ENCODE assay signal across 16 mouse cellular contexts in genomic region chr12:3787041-3787440, GRCm38 (mm10). TPM values are rescaled to one million over a fixed set of nuclear protein-coding genes. Genes with fewer than 3 reads are reported as not detected.
DNase-seq lines count a peak whose midpoint lies in the region; ATAC-seq and TF ChIP-seq lines count a peak whose summit lies in the region.
"Had no signal": no experiment of that assay in that cellular context is flagged by ENCODE, and none has a peak within 500 bp of the region (broad histone marks: within the 10 kb centered on the region; RNA-seq: fewer than 3 reads in every experiment).

No protein-coding gene starts in this region.

- peaks cover 4% of the 10 kb centered on the region; the same call in 1 of the 2 replicates for H3K4me1 ChIP-seq in kidney, adult 2 months (ENCODE audit: control insufficient read depth, insufficient read depth, low read length)
- peaks cover 71% of the 10 kb centered on the region for H3K4me1 ChIP-seq in stomach, embryonic 14.5 days (ENCODE audit: control insufficient read depth, insufficient read depth, low read length)
- peaks cover 10% of the 10 kb centered on the region for H3K4me1 ChIP-seq in stomach, postnatal 0 days (replicated peaks; ENCODE audit: control insufficient read depth, insufficient read depth)
- peaks cover 56% of the 10 kb centered on the region for H3K4me1 ChIP-seq in limb, embryonic 15.5 days

- no peak overlapping the region for H3K9ac ChIP-seq in stomach, embryonic 14.5 days (replicated peaks; ENCODE audit: low read depth, low read length)
- no peak overlapping the region for H3K9ac ChIP-seq in stomach, postnatal 0 days (ENCODE audit: low read length)
- no peak overlapping the region for H3K9ac ChIP-seq in limb, embryonic 15.5 days
- H3K9ac ChIP-seq: hindbrain, embryonic 12.5 days; liver, embryonic 14.5 days had no signal

- ATAC-seq in stomach, embryonic 14.5 days (ENCODE audit: insufficient number of reproducible peaks, insufficient read depth, low FRiP score, low read depth): no peak
- no peak for ATAC-seq in stomach, postnatal 0 days (ENCODE audit: low FRiP score, low TSS enrichment)
- no peak for ATAC-seq in limb, embryonic 15.5 days (ENCODE audit: insufficient number of reproducible peaks, low FRiP score, low TSS enrichment, low read depth)
- no peak for ATAC-seq in megakaryocyte progenitor cell, adult 5-6 weeks (replicated peaks; ENCODE audit: poor library complexity)
- ATAC-seq: forebrain, embryonic 16.5 days had no signal

- H3K4me2 ChIP-seq in stomach, embryonic 14.5 days (replicated peaks; ENCODE audit: low read depth, low read length): no peak overlapping the region
- no peak overlapping the region for H3K4me2 ChIP-seq in stomach, postnatal 0 days (replicated peaks; ENCODE audit: low read depth)
- no peak overlapping the region for H3K4me2 ChIP-seq in limb, embryonic 15.5 days
- H3K4me2 ChIP-seq: hindbrain, embryonic 12.5 days had no signal

- TF ChIP-seq POLR2A in kidney, adult 2 months (IDR thresholded peaks at IDR 0.05; ENCODE audit: low read depth, low read length): no peak

- TF ChIP-seq CTCF in kidney, adult 2 months (conservative IDR thresholded peaks at IDR 0.05; ENCODE audit: insufficient read depth, insufficient read length, low read depth, low read length): no peak
- no peak for TF ChIP-seq CTCF in stomach, postnatal 0 days (IDR thresholded peaks at IDR 0.05; ENCODE audit: low read depth)

- H3K9me3 ChIP-seq in stomach, embryonic 14.5 days (ENCODE audit: control insufficient read depth, low read depth, low read length): no peaks in the 10 kb centered on the region
- H3K9me3 ChIP-seq in stomach, postnatal 0 days (ENCODE audit: control insufficient read depth, low read length): no peaks in the 10 kb centered on the region
- H3K9me3 ChIP-seq in limb, embryonic 15.5 days: no peaks in the 10 kb centered on the region
- H3K9me3 ChIP-seq: hindbrain, embryonic 12.5 days had no signal

- no peaks in the 10 kb centered on the region for H3K27me3 ChIP-seq in kidney, adult 2 months (replicated peaks; ENCODE audit: control insufficient read depth, insufficient read depth, low read length)
- no peaks in the 10 kb centered on the region for H3K27me3 ChIP-seq in stomach, embryonic 14.5 days (ENCODE audit: control insufficient read depth, insufficient read depth, low read length)
- H3K27me3 ChIP-seq in stomach, postnatal 0 days (ENCODE audit: control insufficient read depth, insufficient read depth, low read length): no peaks in the 10 kb centered on the region
- no peaks in the 10 kb centered on the region for H3K27me3 ChIP-seq in limb, embryonic 15.5 days
- H3K27me3 ChIP-seq: hindbrain, embryonic 12.5 days had no signal

- TF ChIP-seq EP300 in stomach, postnatal 0 days (optimal IDR thresholded peaks at IDR 0.05): no peak

- WGBS in kidney, adult 2 months: 61% methylated on average over 3 of the region's 3 CpGs
- 36% methylated on average over 3 of the region's 3 CpGs for WGBS in stomach, embryonic 14.5 days
- WGBS in stomach, postnatal 0 days: 17% methylated on average over 3 of the region's 3 CpGs
- WGBS in limb, embryonic 15.5 days: 28% methylated on average over 3 of the region's 3 CpGs

- H3K27ac ChIP-seq in kidney, adult 2 months (ENCODE audit: insufficient read depth, low read depth, low read length): no peak overlapping the region
- H3K27ac ChIP-seq in stomach, embryonic 14.5 days (ENCODE audit: low read length): peak overlapping the region; percentile 48
- no peak overlapping the region for H3K27ac ChIP-seq in stomach, postnatal 0 days (replicated peaks)
- 0 out of 2 replicates have a peak overlapping the region, but pooled peaks have one; percentile 67 for H3K27ac ChIP-seq in limb, embryonic 15.5 days
- H3K27ac ChIP-seq: hindbrain, embryonic 12.5 days; liver, embryonic 14.5 days; macrophage had no signal

- H3K4me3 ChIP-seq in kidney, adult 2 months (ENCODE audit: insufficient read depth, low read depth, low read length): no peak overlapping the region
- H3K4me3 ChIP-seq in stomach, embryonic 14.5 days (ENCODE audit: low read depth, low read length): no peak overlapping the region
- H3K4me3 ChIP-seq in stomach, postnatal 0 days (ENCODE audit: low read depth, low read length): no peak overlapping the region
- H3K4me3 ChIP-seq in limb, embryonic 15.5 days: no peak overlapping the region
- H3K4me3 ChIP-seq: hindbrain, embryonic 12.5 days had no signal

- DNase-seq in kidney, adult 2 months: peak; percentile 33
- DNase-seq in kidney, postnatal 10 days: no peak
- no peak for DNase-seq in stomach, postnatal 0 days (ENCODE audit: low spot score)
- no peak for DNase-seq in adrenal gland, postnatal 4 days (ENCODE audit: low spot score in 2 of 2)
- DNase-seq: cerebellum, postnatal 25 days; kidney, adult 18-20 months; kidney, postnatal 25 days; midbrain, embryonic 14.5 days; thymus, postnatal 14 days had no signal

- no peaks in the 10 kb centered on the region for H3K36me3 ChIP-seq in kidney, adult 2 months (ENCODE audit: control insufficient read depth, insufficient read depth, low read length)
- H3K36me3 ChIP-seq in stomach, embryonic 14.5 days (ENCODE audit: control insufficient read depth, insufficient read depth, low read length): no peaks in the 10 kb centered on the region
- no peaks in the 10 kb centered on the region for H3K36me3 ChIP-seq in stomach, postnatal 0 days (ENCODE audit: control insufficient read depth, insufficient read depth, low read length)
- no peaks in the 10 kb centered on the region for H3K36me3 ChIP-seq in limb, embryonic 15.5 days
- H3K36me3 ChIP-seq: hindbrain, embryonic 12.5 days had no signal

RNA-seq across cellular contexts. Expression of gene Dnmt3a, which starts 18.8 kb away (rescaled TPM):
- 11.8 and 12.9 TPM in 2 replicates for polyA plus RNA-seq in kidney, adult 2 months (2012; rRNA removed)
- polyA plus RNA-seq in stomach, embryonic 14.5 days (2014; fragmentation: Nextera tagmentation; extraction: Ambion mirVana): 77.9 and 83.1 TPM in 2 replicates
- 29.7 and 44.0 TPM in 2 replicates for polyA plus RNA-seq in stomach, postnatal 0 days (2015; fragmentation: Nextera tagmentation; extraction: Ambion mirVana)
- polyA plus RNA-seq in limb, embryonic 15.5 days (2015; fragmentation: Nextera tagmentation; extraction: Ambion mirVana): 133 and 142 TPM in 2 replicates
- total RNA-seq in megakaryocyte progenitor cell, adult 5-6 weeks (2015): 12.1 and 19.4 TPM in 2 replicates
- 20.4 and 21.8 TPM in 2 replicates for total RNA-seq in megakaryocyte progenitor cell, adult 5-6 weeks (2017)
- 100 to 1,000 TPM; 124 to 136 TPM for total RNA-seq in adrenal gland, postnatal 4 days (2021)

Comparison
In these comparisons a context has a peak if more than half of its experiments do, and no peak if none do; other contexts are left out.
1. H3K27ac ChIP-seq: peak in stomach, embryonic 14.5 days (single experiment) and limb, embryonic 15.5 days (single experiment); none in kidney, adult 2 months (single experiment) and stomach, postnatal 0 days (single experiment).